8 mouse cellular contexts compared by ENCODE assay signal in the genomic region with DNA sequence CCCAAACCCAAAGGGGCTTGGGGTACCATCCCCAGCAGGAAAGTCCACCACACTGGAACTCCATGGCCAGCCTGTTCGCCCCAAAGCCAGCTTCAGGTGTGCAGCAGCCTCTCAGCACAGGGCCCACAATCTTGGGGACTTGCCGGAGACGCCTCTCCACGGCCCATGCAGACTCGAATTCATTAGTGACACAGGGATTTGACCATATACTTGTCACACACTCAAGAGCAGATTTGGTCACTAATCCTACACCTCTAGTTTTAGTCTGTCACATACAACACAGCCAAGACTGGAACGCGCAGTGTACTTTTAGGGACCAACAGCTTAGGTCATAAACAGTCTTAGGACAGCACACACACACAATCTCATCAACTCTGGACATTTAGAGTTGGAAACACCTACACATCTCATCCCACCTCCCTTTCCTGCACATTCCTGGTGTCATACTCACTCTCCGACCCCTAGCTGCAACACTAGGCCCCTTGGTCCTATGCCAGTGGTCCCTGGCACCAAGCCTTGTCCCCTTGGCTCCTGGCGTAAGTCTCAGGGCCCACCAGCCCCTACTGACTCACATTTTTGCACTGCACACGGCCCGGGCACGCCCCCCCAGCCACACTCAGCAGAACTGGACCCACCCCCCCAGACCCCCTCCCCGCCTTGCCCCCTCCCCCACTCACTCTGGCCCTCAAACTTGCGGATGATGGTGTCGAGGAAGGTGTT. TPM values are rescaled to one million over a fixed set of nuclear protein-coding genes. Genes with fewer than 3 reads are reported as not detected.
DNase-seq lines count a peak whose midpoint lies in the region; ATAC-seq and TF ChIP-seq lines count a peak whose summit lies in the region.

No protein-coding gene starts in this region.

- 37% methylated on average over 14 of the region's 15 CpGs for WGBS in kidney, postnatal 0 days
- 30% methylated on average over 15 of the region's 15 CpGs for WGBS in hindbrain, embryonic 13.5 days
- WGBS in midbrain, embryonic 16.5 days = 29% methylated on average over 12 of the region's 15 CpGs

- no peaks in the 10 kb centered on the region for H3K27me3 ChIP-seq in kidney, postnatal 0 days (ENCODE audit: insufficient read depth, low read length)
- H3K27me3 ChIP-seq in hindbrain, embryonic 13.5 days = peaks cover 20% of the 10 kb centered on the region
- no peaks in the 10 kb centered on the region for H3K27me3 ChIP-seq in midbrain, embryonic 16.5 days (ENCODE audit: control insufficient read depth, insufficient read depth, low read depth, low read length)

- peak overlapping the region; percentile 68 for H3K4me3 ChIP-seq in kidney, postnatal 0 days (replicated peaks; ENCODE audit: low read depth, low read length)
- H3K4me3 ChIP-seq in hindbrain, embryonic 13.5 days = peak overlapping the region; percentile 81
- H3K4me3 ChIP-seq in midbrain, embryonic 16.5 days (ENCODE audit: low read depth, low read length) = peak overlapping the region; percentile 80

- no peaks in the 10 kb centered on the region for H3K9me3 ChIP-seq in kidney, postnatal 0 days (replicated peaks; ENCODE audit: low read length)
- H3K9me3 ChIP-seq in hindbrain, embryonic 13.5 days = no peaks in the 10 kb centered on the region
- H3K9me3 ChIP-seq in midbrain, embryonic 16.5 days (replicated peaks; ENCODE audit: control insufficient read depth, low read length, poor library complexity, severe bottlenecking) = no peaks in the 10 kb centered on the region

- 0 out of 2 replicates have a peak, but pooled peaks have one; percentile 2 for ATAC-seq in kidney, postnatal 0 days (replicated peaks; ENCODE audit: low FRiP score, low read depth)
- no peak for ATAC-seq in hindbrain, embryonic 13.5 days (ENCODE audit: low FRiP score)
- ATAC-seq in midbrain, embryonic 16.5 days = no peak

- peak overlapping the region; percentile 91 for H3K4me2 ChIP-seq in kidney, postnatal 0 days (ENCODE audit: low read length)
- peak overlapping the region; percentile 87 for H3K4me2 ChIP-seq in hindbrain, embryonic 13.5 days
- H3K4me2 ChIP-seq in midbrain, embryonic 16.5 days (ENCODE audit: low read length) = peak overlapping the region; percentile 78

- DNase-seq in kidney, postnatal 0 days (ENCODE audit: low spot score) = no peak
- no peak for DNase-seq in kidney, postnatal 36 days
- peak; percentile 69 for DNase-seq in cerebellum, adult 9-11 months
- DNase-seq in urinary bladder, postnatal 4 days (ENCODE audit: low spot score in 2 of 2) = no peak
- no peak for DNase-seq in frontal cortex, postnatal 10 days (ENCODE audit: low spot score in 2 of 2)
- no peak for DNase-seq in right cerebral cortex, adult 2 months (ENCODE audit: low spot score in 2 of 2)

- no peak for TF ChIP-seq CTCF in kidney, postnatal 0 days (IDR thresholded peaks at IDR 0.05; ENCODE audit: low read depth)

- peaks cover 9% of the 10 kb centered on the region for H3K4me1 ChIP-seq in kidney, postnatal 0 days (replicated peaks; ENCODE audit: insufficient read depth, low read length)
- peaks cover 65% of the 10 kb centered on the region for H3K4me1 ChIP-seq in hindbrain, embryonic 13.5 days (replicated peaks)
- H3K4me1 ChIP-seq in midbrain, embryonic 16.5 days (ENCODE audit: control insufficient read depth, insufficient read depth, low read length) = peaks cover 47% of the 10 kb centered on the region

- no peak overlapping the region for H3K27ac ChIP-seq in kidney, postnatal 0 days
- H3K27ac ChIP-seq in hindbrain, embryonic 13.5 days = peak overlapping the region; percentile 98
- peak overlapping the region; percentile 93 for H3K27ac ChIP-seq in midbrain, embryonic 16.5 days (ENCODE audit: low read length)

- H3K9ac ChIP-seq in kidney, postnatal 0 days (ENCODE audit: low read depth, low read length) = peak overlapping the region; percentile 52
- H3K9ac ChIP-seq in hindbrain, embryonic 13.5 days = peak overlapping the region; percentile 94
- H3K9ac ChIP-seq in midbrain, embryonic 16.5 days (ENCODE audit: low read depth, low read length) = peak overlapping the region; percentile 85

- no peaks in the 10 kb centered on the region for H3K36me3 ChIP-seq in kidney, postnatal 0 days (ENCODE audit: insufficient read depth, low read length)
- H3K36me3 ChIP-seq in hindbrain, embryonic 13.5 days = 0 out of 2 replicates have a peak, but pooled peaks cover 7% of the 10 kb centered on the region
- no peaks in the 10 kb centered on the region for H3K36me3 ChIP-seq in midbrain, embryonic 16.5 days (ENCODE audit: control insufficient read depth, insufficient read depth, low read length)

RNA-seq across cellular contexts. Expression of gene Kcnh2, which starts 0.7 kb away (rescaled TPM):
- polyA plus RNA-seq in kidney, postnatal 0 days (2015; fragmentation: Nextera tagmentation; extraction: Ambion mirVana) = 3.9 and 4.4 TPM in 2 replicates
- 12.8 and 14.2 TPM in 2 replicates for polyA plus RNA-seq in hindbrain, embryonic 13.5 days (2015; fragmentation: Nextera tagmentation; extraction: Ambion mirVana)
- polyA plus RNA-seq in midbrain, embryonic 16.5 days (2015; fragmentation: Nextera tagmentation; extraction: Ambion mirVana) = 11.4 and 11.7 TPM in 2 replicates

RNA-seq across cellular contexts. Expression of gene Nos3, which starts 13.9 kb away (rescaled TPM):
- 12.8 and 14.0 TPM in 2 replicates for polyA plus RNA-seq in kidney, postnatal 0 days (2015; fragmentation: Nextera tagmentation; extraction: Ambion mirVana)
- 9.8 and 10.2 TPM in 2 replicates for polyA plus RNA-seq in hindbrain, embryonic 13.5 days (2015; fragmentation: Nextera tagmentation; extraction: Ambion mirVana)
- polyA plus RNA-seq in midbrain, embryonic 16.5 days (2015; fragmentation: Nextera tagmentation; extraction: Ambion mirVana) = 8.8 and 9.7 TPM in 2 replicates

RNA-seq across cellular contexts. Expression of gene Atg9b, which starts 41.3 kb away (rescaled TPM):
- 0.59 and 0.60 TPM in 2 replicates for polyA plus RNA-seq in kidney, postnatal 0 days (2015; fragmentation: Nextera tagmentation; extraction: Ambion mirVana)
- polyA plus RNA-seq in hindbrain, embryonic 13.5 days (2015; fragmentation: Nextera tagmentation; extraction: Ambion mirVana) = 0.57 and 0.93 TPM in 2 replicates
- polyA plus RNA-seq in midbrain, embryonic 16.5 days (2015; fragmentation: Nextera tagmentation; extraction: Ambion mirVana) = 3.8 and 4.4 TPM in 2 replicates

RNA-seq across cellular contexts. Expression of gene Abcb8, which starts 42.8 kb away (rescaled TPM):
- 48.6 and 51.7 TPM in 2 replicates for polyA plus RNA-seq in kidney, postnatal 0 days (2015; fragmentation: Nextera tagmentation; extraction: Ambion mirVana)
- polyA plus RNA-seq in hindbrain, embryonic 13.5 days (2015; fragmentation: Nextera tagmentation; extraction: Ambion mirVana) = 45.7 and 48.7 TPM in 2 replicates
- polyA plus RNA-seq in midbrain, embryonic 16.5 days (2015; fragmentation: Nextera tagmentation; extraction: Ambion mirVana) = 49.2 and 54.9 TPM in 2 replicates
